Mouse (Mus musculus) lung, postnatal 0 days (tissue): ENCODE measurements around the gene Kmt2a.

ENCODE experiments used
- CTCF ChIP-seq: IDR thresholded peaks from 2 replicates; pipeline ENCODE4 v1.5.1; 2016; ENCODE audit warnings: antibody characterized with exemption, mild to moderate bottlenecking
- EP300 ChIP-seq: IDR thresholded peaks from 2 replicates; pipeline ENCODE4 v1.6.1; 2016; ENCODE audit warnings: antibody characterized with exemption, mild to moderate bottlenecking, control low read depth

- no peak for TF ChIP-seq CTCF
- TF ChIP-seq EP300, result no peak
Measured at GRCm38 (mm10) chr9:44855153-44855552, 25.9 kb downstream of the Kmt2a start.
